Mouse (Mus musculus) spleen, postnatal 10 days (tissue): ENCODE data around the gene Tmc5.

Experiments
- DNase-seq, 2 experiments: peaks; one replicate each; pipeline ENCODE4 v3.0.0; 2021 to 2022; ENCODE audit warnings: low spot score in 2 of 2

Gene Tmc5

DNA sequence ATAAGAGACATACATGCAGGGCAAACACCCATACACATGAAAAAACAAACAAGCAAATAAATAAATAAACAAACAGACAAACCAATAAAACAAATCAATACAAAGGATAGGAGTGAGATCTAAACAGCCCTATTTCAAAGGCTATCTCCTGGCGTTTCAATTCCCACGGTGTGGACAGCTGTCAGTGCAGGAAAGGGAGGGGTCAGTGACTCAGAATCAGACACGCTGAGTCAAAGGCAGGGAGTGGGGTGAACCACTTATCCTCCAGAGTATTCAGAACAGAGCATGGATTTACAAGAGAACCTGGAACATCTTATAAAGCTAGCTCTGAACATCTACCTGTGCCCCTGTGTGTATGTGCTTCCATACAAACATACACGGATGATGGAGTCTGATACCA, 100.1 kb downstream of the Tmc5 start:
- DNase-seq: no peak

DNA sequence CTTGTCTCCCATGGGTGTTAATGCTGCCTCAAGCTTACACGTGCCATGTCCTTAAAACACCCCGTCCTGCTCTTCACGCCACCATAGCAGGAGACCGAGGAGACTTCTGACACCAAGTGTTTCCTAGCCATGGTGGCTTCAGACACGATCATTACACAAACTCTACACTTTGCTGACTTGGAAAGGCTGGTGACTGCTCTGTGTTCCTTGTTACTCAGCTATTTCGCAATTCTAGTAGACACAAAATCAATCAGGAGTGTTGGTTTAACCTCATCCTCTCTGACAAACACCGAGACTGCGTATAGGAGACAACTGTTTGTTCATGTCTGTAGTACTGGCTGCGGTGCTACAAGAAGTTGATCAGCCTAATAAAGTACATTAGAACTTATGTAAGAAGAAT, 101.8 kb downstream of the Tmc5 start:
- no peak for DNase-seq

DNA sequence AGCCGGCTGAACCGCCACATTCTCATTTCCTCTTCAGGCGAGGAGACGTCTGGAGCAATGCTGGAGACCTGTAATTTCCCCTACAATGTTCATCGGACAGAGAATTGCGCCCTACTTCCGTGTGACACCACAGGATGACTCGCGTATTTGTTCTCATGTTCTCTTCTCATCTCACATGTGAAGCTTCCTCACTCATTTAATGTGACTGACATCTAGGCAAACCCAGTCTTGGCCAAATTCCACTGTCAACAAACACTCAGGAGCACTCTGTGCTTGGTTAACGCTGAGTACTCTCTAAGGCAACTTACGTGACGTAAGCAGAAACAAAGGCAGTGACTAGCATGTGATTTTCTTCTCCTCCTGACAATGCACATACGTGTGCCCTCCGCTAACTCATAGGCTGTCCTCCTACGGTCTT, 106.1 kb downstream of the Tmc5 start:
- DNase-seq: no peak

DNA sequence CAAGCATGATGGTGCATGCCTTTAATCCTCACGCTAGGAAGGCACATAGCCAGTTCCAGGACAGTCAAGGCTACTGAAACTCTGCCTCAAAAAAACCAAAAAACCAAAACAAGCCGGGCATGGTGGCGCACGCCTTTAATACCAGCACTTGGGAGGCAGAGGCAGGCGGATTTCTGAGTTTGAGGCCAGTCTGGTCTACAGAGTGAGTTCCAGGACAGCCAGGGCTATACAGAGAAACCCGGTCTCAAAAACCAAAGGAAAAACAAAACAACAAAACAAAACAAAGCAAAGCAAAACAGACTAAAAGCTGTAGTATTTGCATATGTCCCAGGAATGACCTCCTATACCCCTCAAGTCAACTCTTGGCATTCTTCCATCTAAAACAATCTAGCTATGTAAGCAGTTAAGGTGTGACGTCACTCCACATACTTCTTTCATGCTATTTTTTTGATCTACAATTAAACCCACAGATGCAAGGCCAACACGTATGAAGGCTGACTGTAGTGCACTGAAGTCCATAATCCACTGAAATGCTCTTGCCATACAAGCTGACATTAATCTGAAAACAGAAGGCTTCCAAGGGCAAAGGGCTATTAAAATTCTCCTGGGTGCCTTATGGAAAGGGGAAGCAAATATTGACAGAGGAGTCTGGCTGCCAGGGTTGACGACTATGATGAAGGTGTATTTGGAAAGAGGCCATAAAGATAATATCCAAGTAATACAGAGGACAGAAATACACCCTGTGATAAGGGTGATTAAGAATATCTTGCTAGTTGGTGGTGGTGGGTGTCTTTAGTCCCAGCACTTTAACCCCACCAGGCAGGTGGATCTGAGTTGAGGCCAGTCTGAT, 107.1 kb downstream of the Tmc5 start:
- no peak for DNase-seq

DNA sequence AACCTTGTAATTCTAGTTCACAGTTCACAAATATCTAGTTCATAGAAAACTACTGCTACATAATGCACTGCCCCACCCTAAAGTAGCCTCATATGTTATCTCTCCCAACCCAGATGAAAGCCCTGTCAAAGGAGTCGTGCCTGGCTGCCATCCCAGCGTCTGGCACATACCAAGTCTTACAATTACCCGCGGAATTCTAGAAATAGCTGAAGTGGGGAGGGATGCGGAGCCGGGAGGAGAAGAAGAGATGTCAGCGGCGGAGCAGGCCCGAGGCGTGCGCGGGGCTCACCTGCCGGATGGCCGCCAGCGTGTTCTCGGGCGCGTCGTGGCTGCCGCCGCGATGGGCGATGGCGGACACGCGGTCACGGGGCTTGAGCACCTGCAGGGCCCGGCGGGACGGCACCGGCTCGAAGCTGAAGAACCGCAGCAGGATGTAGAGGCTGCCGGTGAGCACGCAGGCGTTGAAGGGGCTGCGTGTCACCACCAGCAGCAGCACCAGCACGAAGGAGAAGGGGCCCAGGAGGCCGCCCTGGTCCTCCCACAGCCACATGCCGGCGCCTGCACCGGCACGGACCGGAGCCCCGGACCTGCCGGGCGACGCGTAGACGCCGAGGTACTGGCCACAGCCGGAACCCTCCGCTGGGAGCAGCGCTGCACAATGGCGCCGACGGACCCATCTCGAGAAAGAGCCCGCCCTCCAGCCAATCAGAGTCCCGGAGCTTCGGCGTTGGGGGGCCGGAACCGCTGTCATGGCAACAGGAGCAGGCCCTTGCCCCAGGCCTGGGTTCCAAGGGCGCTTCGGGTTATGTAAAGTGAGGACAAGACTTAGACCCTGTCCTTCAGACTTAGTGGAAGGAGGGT, 108.2 kb downstream of the Tmc5 start, which contains the start of gene Gde1:
Gene Gde1, minus strand, starts transcription at position 678 of the 861 bp plus-strand sequence.
- peak; percentile 83 to 92 for DNase-seq

DNA sequence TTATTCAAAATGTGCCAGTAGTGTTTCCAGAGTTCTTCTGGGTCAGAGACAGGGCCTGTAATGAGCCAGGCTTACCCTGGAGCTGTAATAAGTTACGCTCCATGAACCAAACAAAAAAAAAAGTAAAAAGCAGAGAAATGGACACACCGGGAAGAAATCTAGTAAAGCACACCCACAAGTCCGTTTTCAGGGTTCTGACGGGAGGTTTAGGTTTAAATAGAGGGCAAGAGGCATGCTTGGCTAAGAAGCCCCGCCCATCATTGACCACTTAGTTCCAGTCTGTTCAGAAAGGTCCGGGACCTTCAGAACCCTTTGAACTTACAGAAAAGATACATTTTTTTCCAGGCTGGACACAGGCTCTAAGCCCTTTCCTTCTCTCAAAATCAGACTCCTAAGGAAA, 109.0 kb downstream of the Tmc5 start:
- no peak for DNase-seq

DNA sequence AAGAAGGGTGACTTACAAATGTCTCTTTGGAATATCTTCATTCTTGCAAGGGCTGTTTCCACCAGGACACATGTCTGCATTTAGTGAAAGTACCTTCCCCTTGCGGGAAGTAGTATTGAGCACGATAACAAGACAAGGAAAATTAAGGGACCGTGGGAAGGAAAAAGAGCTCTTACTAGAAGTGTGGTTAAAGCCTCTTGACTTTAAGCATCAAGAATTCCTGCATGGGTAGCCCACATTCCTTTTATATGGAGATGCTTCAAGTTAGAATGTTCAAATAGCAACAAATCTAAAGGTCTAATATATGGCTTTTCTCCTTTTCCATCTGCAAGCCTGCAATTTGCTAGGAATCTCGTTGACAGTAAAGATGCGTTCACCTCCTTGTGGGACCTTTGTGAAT, 109.4 kb downstream of the Tmc5 start:
- DNase-seq: no peak

DNA sequence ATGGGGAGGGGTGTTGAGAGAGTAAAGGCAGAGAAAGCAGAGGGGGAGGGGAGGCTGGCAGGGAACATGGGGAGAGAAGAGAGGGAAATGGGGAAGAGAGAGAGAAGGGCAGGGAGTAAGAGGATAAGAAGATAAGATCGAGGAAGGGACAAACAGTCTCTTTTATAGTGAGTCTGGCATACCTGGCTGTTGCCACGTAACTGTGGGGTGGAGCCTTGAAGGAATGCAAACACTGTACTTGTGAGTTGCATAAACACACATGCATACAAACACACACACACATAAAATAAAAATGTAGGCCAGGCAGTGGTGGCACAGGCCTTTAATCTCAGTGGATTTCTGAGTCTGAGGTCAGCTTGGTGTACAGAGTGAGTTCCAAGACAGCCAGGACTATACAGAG, 110.1 kb downstream of the Tmc5 start:
- no peak for DNase-seq

DNA sequence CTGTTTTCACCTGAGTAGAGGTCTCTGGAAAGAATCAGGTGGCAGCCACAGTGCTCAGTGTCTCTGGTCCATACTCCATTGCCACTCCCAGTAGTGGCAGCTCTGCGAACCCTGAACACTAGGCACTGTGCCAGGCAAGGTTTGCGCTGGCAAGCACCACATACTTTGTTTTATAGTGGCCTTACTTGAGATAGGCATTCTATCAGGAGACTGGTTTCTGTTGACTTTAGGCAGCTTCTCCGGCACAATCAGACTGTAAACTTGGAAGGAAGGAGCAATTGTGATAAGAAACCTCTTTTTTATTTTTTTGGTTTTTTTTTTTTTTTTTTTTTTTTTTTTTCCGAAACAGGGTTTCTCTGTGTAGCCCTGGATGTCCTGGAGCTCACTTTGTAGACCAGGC, 110.9 kb downstream of the Tmc5 start:
- no peak for DNase-seq

DNA sequence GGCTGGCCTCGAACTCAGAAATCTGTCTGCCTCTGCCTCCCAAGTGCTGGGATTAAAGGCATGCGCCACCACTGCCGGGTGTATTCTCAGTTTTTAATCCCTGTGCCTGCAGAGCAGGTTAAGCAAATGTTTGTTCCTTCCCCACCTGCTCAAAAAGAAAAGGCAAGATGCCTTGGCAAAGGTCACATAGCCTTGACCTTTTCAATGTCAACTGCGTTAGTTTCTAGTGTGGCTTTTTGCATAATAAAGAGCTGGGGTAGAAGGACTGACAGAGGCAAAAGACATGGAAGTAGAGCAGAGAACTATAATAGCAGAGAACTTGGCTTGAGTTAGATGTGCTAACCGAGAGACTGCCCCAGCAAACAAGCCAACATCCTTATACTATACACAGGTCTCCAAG, 113.7 kb downstream of the Tmc5 start:
- DNase-seq: no peak

DNA sequence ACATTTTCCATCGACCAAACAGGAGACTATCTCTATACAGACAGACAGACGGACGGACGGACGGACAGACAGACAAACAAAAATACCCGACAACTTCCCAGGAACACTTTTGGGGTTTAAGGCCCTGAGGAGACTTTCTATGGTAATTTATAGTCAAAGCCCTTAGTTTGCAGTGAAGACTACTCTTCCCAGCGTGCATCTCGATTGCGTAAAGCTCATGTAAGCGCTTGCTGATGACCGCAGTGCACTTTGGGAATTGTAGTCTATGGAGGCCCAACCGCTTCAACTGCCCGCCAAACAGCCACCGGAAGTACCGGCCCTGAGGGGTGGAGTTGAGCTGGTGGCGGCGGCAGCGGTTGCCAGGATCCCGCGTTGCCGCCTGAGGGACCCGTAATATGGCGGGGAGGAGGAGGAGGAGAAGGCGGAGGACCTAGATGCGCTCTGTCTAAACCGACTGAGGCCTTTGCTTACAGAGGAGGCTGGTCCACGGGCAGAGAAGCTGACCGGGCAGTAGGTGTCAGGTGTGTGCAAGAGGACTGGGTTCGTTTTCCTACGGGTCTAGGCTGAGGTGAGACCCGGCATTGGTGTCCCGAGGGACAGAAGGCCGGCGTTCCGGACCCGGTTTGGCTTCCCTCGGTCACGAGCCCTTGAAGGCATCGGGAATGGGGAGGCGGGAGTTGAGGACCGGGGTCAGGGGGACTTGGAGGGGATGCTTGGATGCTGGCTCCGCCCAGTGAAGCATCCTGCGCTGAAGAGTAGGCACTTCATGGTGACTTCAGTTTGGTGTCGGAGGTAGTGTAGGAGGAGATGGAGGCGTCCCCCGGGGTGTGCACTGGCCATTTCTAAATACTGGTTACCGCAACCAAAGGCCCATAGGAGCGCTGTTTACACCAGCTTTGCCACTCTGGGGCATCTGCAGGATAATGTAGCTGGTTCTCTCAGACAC, 115.4 kb downstream of the Tmc5 start, which contains the start of gene Ccp110:
Gene Ccp110, plus strand, starts transcription at position 325 of the 946 bp plus-strand sequence.
- peak; percentile 84 to 94 for DNase-seq

DNA sequence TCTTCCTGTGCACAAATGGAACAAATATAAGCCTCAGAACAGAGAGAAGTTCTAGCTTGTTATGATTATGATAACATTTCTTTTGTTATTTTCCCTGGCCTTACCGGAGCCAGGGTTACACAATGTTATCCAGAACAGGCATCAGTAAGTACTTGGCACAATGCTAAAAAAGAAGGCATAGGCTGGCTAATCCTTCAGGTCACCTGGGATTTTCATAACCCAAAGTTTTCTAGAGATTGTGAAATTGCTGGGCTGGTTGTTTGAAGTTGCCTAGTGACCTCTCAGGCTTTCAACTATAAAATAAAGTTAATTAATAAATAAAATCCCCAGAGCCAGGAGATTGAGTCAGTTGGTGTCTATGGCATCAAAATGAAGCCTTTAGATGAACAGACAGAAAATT, 117.8 kb downstream of the Tmc5 start:
- DNase-seq: no peak

DNA sequence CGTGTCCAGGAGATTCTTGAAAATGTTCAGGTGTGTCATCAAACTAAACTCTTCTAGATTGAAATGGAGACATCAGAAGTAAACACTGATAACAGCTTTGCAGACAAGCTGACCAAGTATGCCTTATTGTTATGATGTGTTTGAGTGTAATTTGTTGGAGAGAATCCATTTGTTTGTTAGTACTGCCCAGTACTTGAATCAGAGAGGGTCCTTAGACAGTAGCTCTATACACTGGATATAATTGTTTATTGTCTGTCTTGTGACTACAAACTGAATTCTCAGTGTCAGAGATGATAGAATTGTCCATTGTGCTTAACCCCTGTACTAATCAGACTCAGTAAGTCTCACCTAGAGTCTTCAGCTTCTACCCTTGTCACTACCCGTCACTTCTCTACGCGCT, 121.0 kb downstream of the Tmc5 start:
- DNase-seq: no peak

DNA sequence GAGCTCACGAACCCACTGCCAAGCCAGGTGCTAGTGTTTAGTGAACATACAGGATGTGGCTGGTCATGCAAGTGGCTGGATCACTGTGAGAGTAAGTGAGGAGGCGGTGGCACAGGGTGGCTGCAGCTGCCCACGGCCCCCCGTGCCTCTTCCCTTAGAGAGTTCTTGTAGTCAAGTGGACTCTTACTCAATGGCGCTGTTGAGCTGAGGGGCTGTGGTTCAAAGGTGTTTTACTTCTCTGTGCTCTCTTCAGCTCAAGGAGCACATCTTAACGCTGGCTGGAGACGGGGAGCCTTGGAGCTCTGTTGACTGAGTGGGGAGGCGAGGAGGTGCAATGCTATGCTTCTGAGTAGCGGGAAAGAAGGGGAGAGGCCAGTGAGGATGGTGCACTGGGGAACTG, 126.8 kb downstream of the Tmc5 start:
- no peak for DNase-seq
